Mouse (Mus musculus): ENCODE data around the gene Ddx50.

- no peak for TF ChIP-seq CTCF (IDR thresholded peaks at IDR 0.05; ENCODE audit: low read depth, low read length)
- TF ChIP-seq POLR2A (IDR thresholded peaks at IDR 0.05; ENCODE audit: borderline replicate concordance, low read depth, low read length), result no peak
These were observed 46.9 kb downstream of the Ddx50 start for GRCm38 (mm10) chr10:62604161-62604560.

All from bone marrow macrophage, adult 2 months (primary cell).